Mouse (Mus musculus) heart, postnatal 25 days (tissue): ENCODE results near the gene Shank1. TPM values are rescaled to one million over a fixed set of nuclear protein-coding genes. Genes with fewer than 3 reads are reported as not detected.
A peak's percentile ranks its signal among the peaks of the same experiment; 100 is the strongest.

Experiments
- DNase-seq: peaks from one replicate; pipeline ENCODE4 v3.0.0; 2022; ENCODE audit warnings: low spot score
- intact Hi-C: fragments of 180-260 bp; cut with DNase I; formaldehyde crosslinking; loops from one replicate; pipeline ENCODE4 v1.15.1; 2025
- total RNA-seq, 2 experiments: library from RNA; stranded (reverse); gene quantifications; 2 replicates each; pipeline ENCODE4 v1.2.3; 2021

Gene Shank1
- total RNA-seq, 2 experiments from 2014 or later = 1.6 to 2.0 TPM

DNA sequence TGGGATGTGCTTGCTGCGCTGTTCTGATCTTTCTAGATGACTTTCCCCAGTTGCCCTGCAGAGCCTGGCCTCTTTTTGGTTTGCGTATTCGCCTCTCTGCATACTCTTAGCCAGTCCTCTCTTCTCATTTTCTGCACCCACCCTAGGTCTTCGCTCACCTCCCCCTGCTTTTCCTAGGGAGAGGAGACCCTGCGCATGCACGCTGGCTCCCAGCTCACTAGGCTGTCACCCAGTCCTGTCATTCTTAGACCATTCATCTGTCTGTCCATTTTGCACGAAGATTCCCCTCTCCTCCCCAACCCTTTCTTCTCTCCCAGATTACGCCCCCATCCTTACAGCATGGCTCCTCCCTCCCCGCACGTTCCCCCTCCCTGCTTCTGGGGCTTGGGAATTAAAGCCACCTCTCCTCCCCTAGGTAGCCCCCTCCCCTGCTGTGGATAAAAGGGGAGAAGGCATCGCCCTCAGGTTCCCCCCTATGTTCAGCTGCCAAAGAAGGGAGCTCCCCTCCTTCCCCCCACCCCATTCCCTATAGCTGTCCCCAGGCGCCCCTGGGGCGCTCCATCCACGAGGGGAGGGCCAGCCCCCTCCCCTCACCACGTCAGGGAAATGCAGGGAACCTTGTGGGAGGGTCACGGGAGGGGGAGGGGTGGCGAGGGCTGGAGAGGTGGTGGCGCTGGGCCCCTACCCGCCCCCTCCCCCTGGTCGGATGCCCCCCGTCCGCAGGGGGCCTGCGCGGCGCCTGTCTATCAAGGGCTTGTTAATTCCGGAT lies 49.0 kb downstream of the Shank1 start:
- intact Hi-C loops = no loop called here
- DNase-seq = no peak

DNA sequence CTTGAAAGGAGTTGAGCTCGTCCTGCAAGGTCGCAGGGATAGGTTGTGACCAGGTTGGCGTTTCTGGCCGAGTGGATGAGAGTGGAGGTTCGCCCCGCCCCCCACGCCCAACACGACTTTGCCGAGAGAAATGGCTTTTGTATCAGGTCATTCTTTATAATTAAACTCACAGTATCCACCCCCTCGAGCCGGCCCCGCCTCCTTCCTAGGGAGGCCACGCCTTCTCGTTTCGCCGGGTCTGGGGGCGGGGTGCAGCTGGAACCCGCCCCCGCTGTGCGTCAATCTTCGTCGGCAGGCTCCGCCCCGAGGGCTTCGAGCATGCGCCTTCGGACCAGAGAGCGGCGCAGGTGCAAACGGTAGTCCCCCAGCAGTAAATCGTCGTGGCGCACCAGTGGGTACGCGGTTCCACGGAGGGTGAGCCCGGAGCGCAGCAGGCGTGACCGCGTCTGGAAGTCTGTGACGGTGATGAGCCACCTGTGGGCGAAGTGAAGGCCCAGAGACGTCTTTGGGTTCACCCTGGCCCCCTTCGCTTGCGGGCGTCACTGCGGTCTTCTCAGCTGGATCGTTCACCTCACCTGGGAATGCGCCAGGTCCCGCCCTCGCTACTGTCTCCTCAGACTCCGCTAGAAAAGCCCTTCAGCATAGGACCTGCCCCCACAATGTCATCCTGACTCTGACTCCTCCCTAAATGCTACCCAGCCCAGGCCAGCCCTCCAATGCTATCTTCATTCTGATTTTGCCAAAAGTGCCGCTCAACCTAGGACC lies 50.0 kb downstream of the Shank1 start:
- peak; percentile 81 for DNase-seq
- intact Hi-C loops = no loop called here

DNA sequence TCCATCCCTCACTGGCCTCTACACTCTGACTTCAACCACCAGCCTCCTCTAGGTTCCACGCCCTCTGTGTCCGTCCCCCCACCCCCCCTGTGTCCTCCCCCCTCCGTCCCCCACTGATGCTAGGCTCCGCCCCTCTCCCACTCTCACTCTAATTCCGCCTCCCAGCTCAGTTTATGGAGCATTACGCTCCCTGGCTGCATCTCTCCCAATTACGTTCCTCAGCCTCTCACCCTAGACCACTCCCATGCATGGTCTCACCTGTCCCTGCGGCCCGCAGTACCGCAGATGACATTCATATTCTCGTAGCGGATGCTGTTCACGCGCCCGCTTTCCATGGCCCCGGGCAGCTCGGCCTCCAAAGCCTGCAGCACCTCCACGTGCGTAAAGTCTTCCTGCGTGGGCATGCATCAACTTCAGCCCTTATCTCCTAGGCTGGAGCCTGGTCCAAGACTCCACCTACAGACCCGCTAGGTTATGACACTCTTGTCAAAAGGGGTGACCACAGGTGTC lies 50.8 kb downstream of the Shank1 start:
- intact Hi-C loops = no loop called here
- DNase-seq = no peak

DNA sequence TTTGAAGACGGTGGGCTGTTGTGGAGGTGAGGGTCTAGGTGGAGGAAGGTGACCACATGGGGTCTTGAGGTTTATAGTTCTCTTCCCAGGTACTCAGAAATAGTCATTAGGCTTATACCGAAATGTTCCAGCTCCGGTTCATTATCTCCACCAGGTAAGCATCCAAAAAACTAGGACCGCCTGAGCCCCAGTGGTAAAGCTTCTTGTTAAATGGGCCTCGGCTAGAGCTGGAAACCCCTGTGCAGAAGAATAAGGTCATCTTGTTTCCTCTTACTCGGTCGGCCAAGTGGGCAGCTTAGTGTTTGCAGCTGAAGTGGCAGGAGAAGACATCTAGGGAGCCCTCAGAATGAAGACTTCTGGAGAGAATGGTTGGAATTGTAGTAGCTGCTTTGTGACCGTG lies 62.6 kb downstream of the Shank1 start:
- intact Hi-C loops = loop anchor here (5.0 kb wide), 1 partner anchor 180 kb away; the partner anchor contains the start of gene Nr1h2
- no peak for DNase-seq

DNA sequence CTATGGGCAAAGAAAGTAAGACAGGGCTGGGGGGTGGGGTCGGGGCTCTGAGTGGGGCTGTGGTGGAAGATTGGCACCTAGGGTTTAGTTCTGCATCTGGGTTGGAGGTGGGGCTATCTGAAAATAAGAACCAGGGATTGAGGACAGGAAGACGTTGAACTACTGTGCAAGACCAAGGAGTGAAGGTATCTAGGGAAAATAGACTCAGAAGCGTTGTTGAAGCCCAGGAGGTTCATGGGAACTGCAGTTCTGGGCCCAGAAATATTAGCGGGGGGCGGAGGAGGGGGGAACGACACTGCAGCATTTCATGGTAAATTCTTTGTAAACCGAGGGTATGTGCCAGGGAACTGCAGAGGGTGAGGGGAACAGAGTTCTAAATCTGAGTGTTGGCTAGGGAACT lies 63.4 kb downstream of the Shank1 start:
- intact Hi-C loops = loop anchor here (5.0 kb wide), 1 partner anchor 179 kb away; the partner anchor contains the start of gene Nr1h2
- no peak for DNase-seq

DNA sequence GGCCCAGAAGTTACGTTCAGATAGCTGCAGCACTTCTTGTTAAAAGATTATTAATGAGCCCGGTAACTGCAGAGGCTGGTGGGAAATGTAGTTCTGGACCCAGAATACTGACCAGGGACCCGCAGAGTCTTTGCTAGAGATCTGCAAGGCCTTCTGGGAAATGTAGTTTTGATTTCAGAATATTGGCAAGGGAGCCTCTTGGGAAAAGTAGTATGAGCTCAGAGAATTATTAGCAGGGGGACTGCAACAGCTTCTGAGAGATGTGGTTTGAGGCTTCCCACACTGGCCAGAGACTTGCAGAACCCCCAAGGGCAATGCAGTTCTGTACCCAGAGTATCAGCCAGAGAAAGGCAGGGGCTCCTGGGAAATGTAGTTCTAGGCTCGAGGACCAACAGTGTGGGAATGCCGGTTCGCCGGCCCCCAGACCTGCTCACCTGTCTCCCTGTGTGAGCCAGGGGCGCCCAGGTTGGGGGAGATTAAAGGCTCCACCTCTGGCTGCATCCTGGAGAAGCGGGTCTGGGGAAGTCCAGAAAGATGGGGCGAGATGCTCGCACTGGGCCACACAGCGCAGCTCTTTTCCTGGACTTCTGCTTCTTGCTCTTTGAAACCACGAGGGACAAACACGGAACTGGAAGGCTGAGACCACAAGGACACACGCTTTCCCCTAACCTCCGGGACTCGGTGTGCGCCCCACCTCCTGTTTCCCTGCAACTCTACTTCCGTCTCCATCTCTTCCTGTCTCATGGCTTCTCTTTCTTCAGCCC lies 64.0 kb downstream of the Shank1 start:
- intact Hi-C loops = loop anchor here (5.0 kb wide), 1 partner anchor 178 kb away; the partner anchor contains the start of gene Nr1h2
- DNase-seq = peak; percentile 82

DNA sequence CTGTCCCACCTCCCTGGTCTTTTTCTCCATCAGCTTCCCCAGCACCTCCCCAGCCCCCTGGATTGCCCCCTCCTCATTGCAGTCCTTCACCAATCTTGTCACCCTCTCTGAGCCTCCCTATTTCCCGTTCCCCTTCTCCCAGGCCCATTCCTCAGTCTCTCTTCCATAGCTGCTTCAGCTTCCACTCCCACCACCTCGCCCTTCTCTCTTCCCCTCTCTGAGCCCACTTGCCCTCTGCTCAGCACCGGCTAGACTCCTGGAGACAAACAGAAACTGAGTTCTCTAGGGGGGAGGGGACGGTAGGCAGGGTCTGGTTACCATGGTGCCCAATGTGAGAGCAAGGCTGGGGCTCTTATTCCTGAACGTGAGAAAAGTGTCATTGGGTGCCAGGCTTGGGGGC lies 64.7 kb downstream of the Shank1 start:
- no peak for DNase-seq
- intact Hi-C loops = loop anchor here (5.0 kb wide), 1 partner anchor 178 kb away; the partner anchor contains the start of gene Nr1h2

DNA sequence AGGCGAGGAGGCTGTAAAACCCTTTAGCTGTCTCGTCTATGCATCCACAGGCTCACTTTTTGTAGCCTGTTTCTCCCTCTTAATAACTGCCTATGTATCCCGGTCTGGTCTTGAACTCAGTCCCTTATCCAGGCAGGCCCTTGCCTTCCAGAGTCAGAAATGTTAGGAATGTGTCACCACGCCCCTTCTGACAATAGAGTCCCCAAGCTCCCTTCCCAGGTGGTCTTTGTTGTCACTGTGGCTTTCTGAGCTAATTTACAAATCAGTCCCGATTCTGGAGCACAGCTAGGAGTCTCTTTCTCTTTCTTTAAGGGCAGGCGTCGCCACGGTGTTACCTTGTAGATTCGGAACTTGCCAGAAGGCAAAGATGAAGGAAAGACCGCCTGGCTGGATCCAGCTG lies 65.2 kb downstream of the Shank1 start:
- no peak for DNase-seq
- intact Hi-C loops = no loop called here

DNA sequence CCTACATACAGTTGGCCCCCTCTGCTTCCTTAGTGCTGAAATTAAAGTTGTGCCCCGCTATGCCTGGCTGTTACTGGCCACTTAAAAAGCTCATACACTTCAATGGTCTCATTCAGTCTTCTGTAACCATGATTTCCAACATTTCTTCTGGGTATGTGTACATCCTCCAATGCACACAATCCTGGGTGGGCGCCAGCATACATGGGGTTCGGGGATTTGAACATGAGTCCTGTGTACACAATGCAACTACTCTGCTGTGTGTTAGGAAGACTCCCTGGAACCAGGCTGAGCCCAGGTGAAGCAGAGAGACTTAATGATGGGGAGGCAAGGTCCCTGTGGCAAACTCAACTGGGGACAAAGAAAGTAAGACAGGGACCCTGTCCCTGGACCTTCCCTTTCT lies 65.7 kb downstream of the Shank1 start:
- intact Hi-C loops = no loop called here
- DNase-seq = no peak

DNA sequence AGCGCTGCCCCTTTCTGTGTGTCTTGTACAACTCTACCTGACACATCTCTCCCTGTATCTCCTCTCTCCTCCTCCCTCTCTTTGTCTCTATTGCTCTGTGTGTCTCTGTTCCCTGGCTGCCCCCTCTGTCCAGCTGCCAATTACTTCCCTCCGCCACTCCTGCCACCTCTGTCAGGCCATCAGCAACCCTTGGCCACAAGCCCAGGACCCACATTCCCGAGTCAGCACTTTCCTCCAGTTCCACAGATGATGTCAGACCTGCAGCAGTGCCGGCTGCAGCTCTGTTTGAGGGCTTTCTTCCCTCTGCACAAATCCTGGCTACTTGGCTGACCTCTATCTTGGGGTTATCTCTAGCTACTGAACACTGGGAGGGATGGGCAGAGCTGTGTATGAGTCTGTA lies 68.2 kb downstream of the Shank1 start:
- intact Hi-C loops = no loop called here
- DNase-seq = no peak

DNA sequence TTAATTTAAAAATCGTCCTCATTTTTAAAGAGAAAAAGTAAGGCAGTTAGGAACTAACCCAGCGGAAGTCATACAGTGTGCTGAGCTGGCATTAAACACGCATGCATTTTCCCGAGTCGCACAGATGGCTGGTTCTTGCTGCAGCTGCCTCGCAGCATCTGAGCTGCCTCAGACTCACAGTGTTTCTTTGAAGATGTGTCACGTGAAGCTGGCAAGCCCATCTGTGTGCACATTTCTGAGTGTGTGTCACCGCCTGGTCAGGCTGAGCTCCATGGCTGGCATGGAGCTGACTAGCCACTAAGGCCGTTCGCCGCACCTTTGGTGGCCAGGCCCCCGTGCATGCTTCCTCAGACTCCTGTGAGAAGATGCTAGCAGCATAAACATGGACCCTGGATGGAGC lies 72.5 kb downstream of the Shank1 start:
- intact Hi-C loops = no loop called here
- DNase-seq = no peak

DNA sequence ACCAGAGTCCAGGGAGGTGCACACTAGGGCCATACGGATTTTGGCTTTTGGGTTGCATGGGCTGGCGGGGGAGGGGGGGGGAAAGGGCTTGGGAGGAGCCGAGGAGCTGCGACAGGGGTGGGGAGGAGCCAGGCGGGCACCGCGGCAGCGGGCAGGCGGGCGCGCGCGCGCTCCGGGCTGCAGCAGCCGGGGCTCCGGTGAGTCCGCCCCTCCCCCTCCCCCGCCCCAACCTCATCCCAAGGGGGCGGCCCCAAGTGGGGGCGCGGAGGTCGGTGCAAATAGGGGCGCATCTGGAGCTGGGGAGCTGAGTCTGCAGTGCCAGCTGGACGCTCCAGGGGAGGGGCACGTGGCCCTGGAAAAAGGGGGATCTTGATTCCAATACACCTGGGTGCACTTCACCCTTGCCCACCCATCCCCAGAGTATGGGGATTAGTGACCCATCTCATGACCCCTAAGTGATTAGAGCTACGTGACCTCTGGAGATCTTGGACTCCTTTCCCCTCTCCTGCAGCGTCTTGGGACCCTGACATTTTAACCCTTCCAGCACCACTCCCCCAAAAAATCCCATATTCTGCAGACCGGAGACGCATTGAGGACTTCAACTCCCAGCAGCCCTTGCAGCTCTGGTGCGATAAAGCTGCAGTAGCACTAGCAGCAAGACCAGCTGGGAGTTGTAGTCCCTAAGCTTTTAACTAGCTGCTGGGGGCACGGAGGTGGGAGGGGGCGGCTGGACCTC lies 74.1 kb downstream of the Shank1 start, which contains the start of gene Syt3:
Gene Syt3 (plus strand): TSS at position 123 of the 736 bp plus-strand sequence.
- DNase-seq = no peak
- intact Hi-C loops = no loop called here

DNA sequence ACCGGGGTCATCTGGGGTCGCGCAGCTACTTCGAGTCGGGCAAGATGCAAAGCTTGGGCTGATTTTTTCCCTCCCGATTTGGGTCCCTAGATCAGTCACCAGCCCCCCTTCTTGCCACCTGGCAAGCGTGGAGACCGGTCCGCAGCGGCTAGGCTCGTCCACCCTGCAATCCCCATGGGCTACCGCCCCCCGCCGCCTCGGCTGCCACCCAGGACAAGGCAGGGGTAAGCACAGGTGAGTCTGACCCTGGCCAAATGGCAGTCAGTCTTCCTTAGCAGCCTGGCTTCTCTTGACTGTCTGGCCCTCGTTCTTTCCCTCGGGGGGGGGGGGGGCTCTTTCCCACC lies 74.6 kb downstream of the Shank1 start:
- no peak for DNase-seq

DNA sequence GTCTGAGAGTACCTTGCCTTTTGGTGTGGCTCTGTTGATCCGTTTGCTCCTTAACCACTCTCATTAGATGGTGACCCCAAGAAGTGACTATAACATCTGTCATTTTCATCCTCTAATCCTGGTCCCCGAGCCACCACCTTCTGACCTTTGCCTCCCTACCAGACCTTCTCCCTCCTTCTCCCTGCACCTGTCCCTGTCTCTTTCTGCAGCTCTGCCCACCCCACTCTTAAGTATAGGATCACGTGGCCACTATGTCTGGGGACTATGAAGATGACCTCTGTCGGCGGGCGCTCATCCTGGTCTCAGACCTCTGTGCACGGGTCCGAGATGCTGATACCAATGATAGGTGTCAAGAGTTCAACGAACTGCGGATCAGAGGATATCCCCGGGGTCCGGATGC lies 75.7 kb downstream of the Shank1 start, which contains the start of gene 1700008O03Rik:
Gene 1700008O03Rik (minus strand): TSS at position 101 of the 400 bp plus-strand sequence.
- DNase-seq = no peak
- intact Hi-C loops = no loop called here

More for the DNA sequence above, 74.6 kb downstream of the Shank1 start:
- intact Hi-C loops = no loop called here

DNA sequence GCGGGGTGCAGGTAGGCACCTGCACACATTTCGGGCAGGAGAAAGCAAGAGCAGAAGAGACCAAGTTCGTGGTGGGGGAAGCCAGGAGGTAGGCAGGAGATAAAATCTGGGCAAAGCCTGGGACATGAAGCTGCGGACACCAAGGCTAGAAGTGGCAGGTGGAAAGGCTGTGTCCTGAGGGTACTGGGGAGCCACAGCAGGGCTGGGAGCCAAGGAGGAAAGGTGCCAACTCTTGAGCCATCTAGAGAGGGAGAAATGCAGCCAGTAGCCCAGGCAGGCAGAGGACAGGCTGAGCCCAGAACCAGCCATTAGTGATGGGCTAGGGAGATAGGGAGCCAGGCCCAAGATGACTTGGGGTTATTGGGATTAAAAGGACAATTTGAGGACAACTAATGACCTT lies 81.8 kb downstream of the Shank1 start:
- intact Hi-C loops = no loop called here
- DNase-seq = no peak

DNA sequence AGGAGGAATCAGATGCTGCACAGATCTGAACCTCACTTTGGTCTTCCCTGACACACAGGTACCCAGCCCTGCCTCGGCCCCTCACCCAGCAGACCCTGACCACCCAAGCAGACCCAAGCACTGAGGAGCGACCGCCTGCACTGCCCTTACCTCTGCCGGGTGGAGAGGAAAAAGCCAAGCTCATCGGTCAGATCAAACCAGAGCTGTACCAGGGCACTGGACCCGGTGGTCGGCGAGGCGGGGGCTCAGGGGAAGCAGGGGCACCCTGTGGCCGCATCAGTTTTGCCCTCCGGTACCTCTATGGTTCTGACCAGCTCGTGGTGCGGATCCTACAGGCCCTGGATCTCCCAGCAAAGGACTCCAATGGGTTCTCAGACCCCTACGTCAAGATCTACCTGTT lies 82.3 kb downstream of the Shank1 start:
- DNase-seq = no peak
- intact Hi-C loops = no loop called here

DNA sequence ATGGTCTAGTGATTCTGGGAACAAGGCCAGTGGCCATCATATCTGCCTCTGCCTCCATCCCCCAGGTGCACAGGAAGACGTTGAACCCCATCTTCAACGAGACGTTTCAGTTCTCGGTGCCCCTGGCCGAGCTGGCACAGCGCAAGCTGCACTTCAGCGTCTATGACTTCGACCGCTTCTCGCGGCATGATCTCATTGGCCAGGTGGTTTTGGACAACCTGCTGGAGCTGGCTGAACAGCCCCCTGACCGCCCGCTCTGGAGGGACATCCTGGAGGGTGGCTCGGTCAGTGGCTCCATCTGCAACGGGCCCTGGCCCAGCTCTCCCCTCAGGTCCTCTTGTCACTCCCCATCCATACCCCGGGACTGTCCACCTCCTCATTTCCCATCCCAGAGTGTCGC lies 83.2 kb downstream of the Shank1 start:
- DNase-seq = no peak
- intact Hi-C loops = no loop called here

DNA sequence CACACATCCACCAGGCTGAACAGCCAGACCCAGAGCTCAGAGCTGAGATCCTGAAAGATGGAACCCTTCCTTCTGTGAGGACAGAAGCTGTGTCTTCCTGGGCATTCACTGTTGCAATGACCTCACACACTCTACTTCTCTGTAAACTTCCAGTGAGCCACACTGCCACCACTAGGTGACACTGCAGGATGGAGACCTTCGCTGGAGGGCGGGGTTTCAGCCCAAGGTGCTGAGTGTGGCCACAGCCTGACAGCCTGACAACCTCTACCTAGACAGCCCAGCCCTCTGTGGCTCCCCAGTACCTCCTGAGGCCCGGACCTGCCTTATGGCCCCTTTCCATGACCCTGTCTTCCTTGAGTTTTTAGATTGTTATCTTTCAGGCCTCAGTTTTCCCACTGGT lies 88.5 kb downstream of the Shank1 start:
- no peak for DNase-seq
- intact Hi-C loops = no loop called here

DNA sequence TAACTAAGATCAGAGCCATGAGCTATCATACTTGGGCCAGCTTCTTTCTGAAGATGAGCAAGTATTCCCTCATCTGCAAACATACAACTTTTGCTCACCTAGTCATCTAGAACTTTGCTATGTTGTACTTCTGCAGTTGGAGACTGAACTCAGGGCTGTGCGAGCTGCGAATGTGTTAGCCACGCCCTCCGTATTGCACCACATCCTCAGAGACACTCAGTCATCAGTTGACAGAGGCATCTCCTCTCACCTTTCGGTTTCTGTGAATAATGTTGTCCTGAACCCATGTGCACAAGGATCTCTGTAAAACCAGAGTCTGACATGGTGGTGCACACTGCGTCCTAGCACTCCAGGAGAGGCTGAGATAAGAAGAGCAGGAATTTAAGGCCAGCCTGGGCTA lies 91.6 kb downstream of the Shank1 start:
- no peak for DNase-seq
- intact Hi-C loops = loop anchor here (5.0 kb wide), 1 partner anchor 86 kb away; no protein-coding TSS in a partner anchor
